Mouse (Mus musculus) thymus, postnatal 0 days (tissue): ENCODE measurements around the gene Ube2g2. TPM values are rescaled to one million over a fixed set of nuclear protein-coding genes. Genes with fewer than 3 reads are reported as not detected.
"Not testable (repeated sequence)": the region's sequence is repeated elsewhere in the genome, so short reads cannot be mapped to it uniquely, and the experiment has no call there.

ENCODE experiments used
- DNase-seq: peaks from one replicate; pipeline ENCODE4 v3.0.0-alpha.2; 2015; ENCODE audit warnings: low spot score
- polyA plus RNA-seq: library from polyadenylated mRNA; unstranded; fragments of >200 nt; fragmentation: Nextera tagmentation; extraction: Ambion mirVana; gene quantifications from 2 replicates; pipeline ENCODE4 v1.2.1, GENCODE M21; 2015

Ube2g2 gene
- polyA plus RNA-seq, 1 experiment from 2014 or later: 67.9 TPM

- no peak for DNase-seq
Measured at GRCm38 (mm10) chr10:77636234-77636922, 14.3 kb downstream of the Ube2g2 start.

- no peak for DNase-seq
Measured at GRCm38 (mm10) chr10:77638956-77639355, 16.9 kb downstream of the Ube2g2 start.

GRCm38 (mm10) chr10:77643160-77643559 lies 21.1 kb downstream of the Ube2g2 start:
- no peak for DNase-seq

- no peak for DNase-seq
Measured at GRCm38 (mm10) chr10:77645571-77645970, 23.5 kb downstream of the Ube2g2 start.

GRCm38 (mm10) chr10:77647461-77647860 lies 25.4 kb downstream of the Ube2g2 start:
- DNase-seq: no peak

GRCm38 (mm10) chr10:77647901-77648300 lies 25.8 kb downstream of the Ube2g2 start:
- no peak for DNase-seq

GRCm38 (mm10) chr10:77652046-77652445 lies 30.0 kb downstream of the Ube2g2 start:
- DNase-seq: no peak

- DNase-seq: no peak
Measured at GRCm38 (mm10) chr10:77658286-77658994, 36.4 kb downstream of the Ube2g2 start.

- DNase-seq: no peak
Measured at GRCm38 (mm10) chr10:77663949-77664665, 42.0 kb downstream of the Ube2g2 start.

- no peak for DNase-seq
Measured at GRCm38 (mm10) chr10:77666342-77666741, 44.3 kb downstream of the Ube2g2 start.

- DNase-seq: no peak
Measured at GRCm38 (mm10) chr10:77667402-77667801, 45.3 kb downstream of the Ube2g2 start.

GRCm38 (mm10) chr10:77670710-77671109 lies 48.6 kb downstream of the Ube2g2 start:
- no peak for DNase-seq

- no peak for DNase-seq
Measured at GRCm38 (mm10) chr10:77671519-77671918, 49.4 kb downstream of the Ube2g2 start.

GRCm38 (mm10) chr10:77673765-77674164 lies 51.7 kb downstream of the Ube2g2 start:
- peak; percentile 12 for DNase-seq

- no peak for DNase-seq
Measured at GRCm38 (mm10) chr10:77677562-77677961, 55.5 kb downstream of the Ube2g2 start.

GRCm38 (mm10) chr10:77682994-77683393 lies 60.9 kb downstream of the Ube2g2 start:
- no peak for DNase-seq

GRCm38 (mm10) chr10:77684181-77684580 lies 62.1 kb downstream of the Ube2g2 start:
- DNase-seq: no peak

GRCm38 (mm10) chr10:77685895-77686664 lies 64.0 kb downstream of the Ube2g2 start, which contains the start of gene Tspear:
Tspear (plus strand) TSS chr10:77686569.
- no peak for DNase-seq

GRCm38 (mm10) chr10:77687021-77687420 lies 64.9 kb downstream of the Ube2g2 start:
- no peak for DNase-seq

GRCm38 (mm10) chr10:77690356-77690807 lies 68.3 kb downstream of the Ube2g2 start, which contains the start of gene Gm19402:
Gm19402 (minus strand) TSS chr10:77690757.
- not testable (repeated sequence) for DNase-seq
